Mouse (Mus musculus): ENCODE measurements around the gene Slc34a1. TPM values are rescaled to one million over a fixed set of nuclear protein-coding genes. Genes with fewer than 3 reads are reported as not detected.

Gene Slc34a1
- polyA plus RNA-seq, 1 experiment from 2014 or later = 0.07 TPM

DNA sequence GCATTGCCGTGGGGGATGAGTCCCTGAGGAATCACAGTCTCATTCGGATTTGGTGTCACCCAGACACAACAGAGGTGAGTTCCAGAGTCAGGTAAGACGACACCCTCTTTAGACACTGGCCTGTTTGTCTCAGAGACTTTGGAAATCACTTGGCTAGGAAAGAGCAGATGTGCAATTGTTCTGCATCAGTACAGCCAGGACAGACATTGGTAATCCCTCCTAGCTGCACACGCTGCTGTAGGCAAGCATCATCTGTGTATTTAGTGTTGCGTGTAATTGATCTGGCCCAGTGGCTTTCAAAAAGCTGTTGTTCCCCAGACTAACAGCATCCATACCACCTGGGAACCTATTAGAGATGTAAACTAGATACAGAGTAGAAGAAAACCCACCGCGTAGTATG, 5.3 kb downstream of the Slc34a1 start:
- Histone ChIP-seq H3K4me2 (ENCODE audit: low read depth, low read length) (no peak overlapping the region), H3K36me3 (ENCODE audit: control insufficient read depth, insufficient read depth, low read length) (no peaks in the 10 kb centered on the region), H3K9ac (ENCODE audit: low read depth, low read length) (no peak overlapping the region), H3K27ac (ENCODE audit: low read length) (no peak overlapping the region), H3K9me3 (ENCODE audit: control insufficient read depth, low read length) (no peaks in the 10 kb centered on the region), H3K4me1 (ENCODE audit: control insufficient read depth, insufficient read depth, low read length) (0 out of 2 replicates have a peak, but pooled peaks cover 6% of the 10 kb centered on the region), H3K27me3 (replicated peaks; ENCODE audit: control insufficient read depth, insufficient read depth, low read length) (peaks cover 3% of the 10 kb centered on the region; the same call in 1 of the 2 replicates), H3K4me3 (ENCODE audit: low read length) (no peak overlapping the region)
- WGBS = 76% methylated on average over 7 of the region's 7 CpGs
- no peak for ATAC-seq

DNA sequence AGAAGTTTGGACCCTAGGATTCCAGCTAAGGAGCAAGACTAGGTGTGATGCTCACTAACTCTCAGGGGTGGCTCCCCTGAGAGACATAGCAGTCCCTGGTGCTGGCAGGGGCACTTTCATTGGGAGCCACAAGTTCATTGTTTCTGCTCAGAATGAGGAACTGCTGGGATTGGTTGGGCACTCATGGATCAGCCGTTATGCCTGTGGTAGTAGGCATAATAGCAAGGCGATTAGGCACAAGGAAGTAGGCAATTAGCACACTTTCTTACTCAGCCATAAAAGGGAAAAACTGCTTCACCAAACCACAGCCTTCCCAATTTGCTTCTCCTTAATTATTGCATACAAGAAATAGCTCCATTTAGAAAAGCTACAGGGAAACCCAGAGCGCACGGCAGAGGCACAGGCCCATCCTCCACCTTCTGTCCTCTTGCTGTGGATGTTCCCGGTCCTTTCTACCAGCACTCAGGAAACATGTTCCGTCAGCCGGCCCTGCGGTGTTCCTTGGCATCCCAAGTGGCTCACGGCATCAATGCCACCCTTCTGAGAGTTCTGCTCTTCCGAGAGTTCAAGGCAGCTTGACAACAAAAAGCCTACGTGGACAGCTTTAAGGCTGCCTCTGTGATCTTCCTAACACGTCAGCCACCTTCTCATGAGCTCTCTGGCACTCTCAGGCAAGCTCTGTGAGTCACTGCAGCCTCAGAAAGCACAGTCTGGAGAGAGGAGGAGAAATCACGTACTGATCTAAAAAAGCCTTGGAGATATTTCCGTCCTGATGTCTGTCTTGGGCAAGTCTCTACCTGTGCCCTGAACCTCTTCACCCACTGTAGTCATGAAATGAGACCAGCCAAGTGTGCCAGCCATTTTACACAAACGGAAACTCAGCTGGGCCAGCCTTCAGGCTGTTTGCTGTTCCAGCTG, 6.2 kb downstream of the Slc34a1 start:
- WGBS = 74% methylated on average over 15 of the region's 15 CpGs
- Histone ChIP-seq H3K27me3 (replicated peaks; ENCODE audit: control insufficient read depth, insufficient read depth, low read length) (peaks cover 3% of the 10 kb centered on the region; the same call in 1 of the 2 replicates), H3K4me2 (ENCODE audit: low read depth, low read length) (no peak overlapping the region), H3K27ac (ENCODE audit: low read length) (no peak overlapping the region), H3K9me3 (ENCODE audit: control insufficient read depth, low read length) (no peaks in the 10 kb centered on the region), H3K4me1 (ENCODE audit: control insufficient read depth, insufficient read depth, low read length) (0 out of 2 replicates have a peak, but pooled peaks cover 6% of the 10 kb centered on the region), H3K36me3 (ENCODE audit: control insufficient read depth, insufficient read depth, low read length) (no peaks in the 10 kb centered on the region), H3K4me3 (ENCODE audit: low read length) (no peak overlapping the region), H3K9ac (ENCODE audit: low read depth, low read length) (no peak overlapping the region)
- ATAC-seq = no peak

GRCm38 (mm10) chr13:55404853-55405782, 7.1 kb downstream of the Slc34a1 start:
- H3K27me3 ChIP-seq (replicated peaks; ENCODE audit: control insufficient read depth, insufficient read depth, low read length) = peaks cover 3% of the 10 kb centered on the region; the same call in 1 of the 2 replicates
- H3K4me3 ChIP-seq (ENCODE audit: low read length) = no peak overlapping the region
- peak; percentile 73 for ATAC-seq
- H3K4me2 ChIP-seq (ENCODE audit: low read depth, low read length) = no peak overlapping the region
- H3K4me1 ChIP-seq (ENCODE audit: control insufficient read depth, insufficient read depth, low read length) = 0 out of 2 replicates have a peak, but pooled peaks cover 3% of the 10 kb centered on the region
- no peaks in the 10 kb centered on the region for H3K36me3 ChIP-seq (ENCODE audit: control insufficient read depth, insufficient read depth, low read length)
- no peaks in the 10 kb centered on the region for H3K9me3 ChIP-seq (ENCODE audit: control insufficient read depth, low read length)
- 12% methylated on average over 11 of the region's 11 CpGs for WGBS
- H3K27ac ChIP-seq (ENCODE audit: low read length) = no peak overlapping the region
- H3K9ac ChIP-seq (ENCODE audit: low read depth, low read length) = no peak overlapping the region

GRCm38 (mm10) chr13:55405783-55406390, 7.9 kb downstream of the Slc34a1 start:
- no peaks in the 10 kb centered on the region for H3K36me3 ChIP-seq (ENCODE audit: control insufficient read depth, insufficient read depth, low read length)
- WGBS = 66% methylated on average over 13 of the region's 13 CpGs
- no peak overlapping the region for H3K4me2 ChIP-seq (ENCODE audit: low read depth, low read length)
- peak; percentile 47 for ATAC-seq
- no peak overlapping the region for H3K27ac ChIP-seq (ENCODE audit: low read length)
- H3K27me3 ChIP-seq (replicated peaks; ENCODE audit: control insufficient read depth, insufficient read depth, low read length) = peaks cover 3% of the 10 kb centered on the region; the same call in 1 of the 2 replicates
- 0 out of 2 replicates have a peak, but pooled peaks cover 3% of the 10 kb centered on the region for H3K4me1 ChIP-seq (ENCODE audit: control insufficient read depth, insufficient read depth, low read length)
- no peak overlapping the region for H3K9ac ChIP-seq (ENCODE audit: low read depth, low read length)
- no peaks in the 10 kb centered on the region for H3K9me3 ChIP-seq (ENCODE audit: control insufficient read depth, low read length)
- no peak overlapping the region for H3K4me3 ChIP-seq (ENCODE audit: low read length)

DNA sequence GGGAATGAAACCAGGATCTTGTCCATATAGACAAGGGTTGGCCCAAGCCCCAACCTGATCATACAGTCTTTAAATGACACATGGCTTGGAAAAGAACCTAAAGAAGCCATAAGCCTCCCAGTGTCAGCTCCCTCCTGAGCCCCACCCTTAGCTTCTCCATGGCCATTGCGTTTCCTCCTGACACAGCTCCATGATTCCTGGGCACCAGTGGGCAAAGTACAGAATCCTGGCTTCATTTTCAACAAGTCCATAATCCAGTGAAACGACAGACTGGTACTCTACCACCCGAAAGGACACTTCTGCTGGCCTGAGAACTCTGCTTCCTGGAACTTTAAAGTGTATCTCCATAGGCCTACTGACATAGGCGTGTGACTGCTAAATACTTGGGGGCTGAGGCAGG, 9.4 kb downstream of the Slc34a1 start:
- WGBS = 82% methylated on average over 4 of the region's 4 CpGs
- Histone ChIP-seq H3K9ac (ENCODE audit: low read depth, low read length) (no peak overlapping the region), H3K9me3 (ENCODE audit: control insufficient read depth, low read length) (no peaks in the 10 kb centered on the region), H3K4me2 (ENCODE audit: low read depth, low read length) (no peak overlapping the region), H3K4me1 (ENCODE audit: control insufficient read depth, insufficient read depth, low read length) (0 out of 2 replicates have a peak, but pooled peaks cover 3% of the 10 kb centered on the region), H3K27ac (ENCODE audit: low read length) (no peak overlapping the region), H3K27me3 (replicated peaks; ENCODE audit: control insufficient read depth, insufficient read depth, low read length) (peaks cover 1% of the 10 kb centered on the region; the same call in 1 of the 2 replicates), H3K36me3 (ENCODE audit: control insufficient read depth, insufficient read depth, low read length) (no peaks in the 10 kb centered on the region), H3K4me3 (ENCODE audit: low read length) (no peak overlapping the region)
- ATAC-seq = no peak

DNA sequence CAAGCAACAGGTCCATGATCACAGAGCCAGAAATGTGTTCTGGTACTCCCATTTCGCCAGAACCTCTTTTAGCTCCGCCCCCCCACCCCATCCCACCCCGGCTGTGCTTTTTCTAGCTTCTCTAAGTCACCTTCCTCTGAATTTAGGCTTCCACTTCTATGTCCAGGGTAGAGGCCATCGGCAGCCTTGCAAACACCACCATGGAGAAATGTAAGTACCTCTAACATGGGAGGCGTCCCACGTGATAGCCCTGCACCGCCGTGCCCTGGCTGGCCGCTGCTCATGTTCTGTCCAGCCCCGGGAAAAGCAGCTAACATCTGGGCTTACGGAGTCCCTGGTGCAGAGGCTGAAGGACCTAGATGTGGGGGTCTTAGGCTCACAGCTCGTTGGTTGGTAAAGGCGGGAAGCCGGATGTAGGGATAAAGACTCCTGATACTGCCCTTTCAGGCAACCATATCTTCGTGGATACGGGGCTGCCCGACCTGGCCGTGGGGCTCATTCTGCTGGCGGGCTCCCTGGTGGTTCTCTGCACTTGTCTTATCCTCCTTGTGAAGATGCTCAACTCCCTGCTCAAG, 10.6 kb downstream of the Slc34a1 start:
- H3K9ac ChIP-seq (ENCODE audit: low read depth, low read length) = 0 out of 2 replicates have a peak overlapping the region, but pooled peaks have one; percentile 1
- H3K27me3 ChIP-seq (replicated peaks; ENCODE audit: control insufficient read depth, insufficient read depth, low read length) = no peaks in the 10 kb centered on the region
- no peaks in the 10 kb centered on the region for H3K36me3 ChIP-seq (ENCODE audit: control insufficient read depth, insufficient read depth, low read length)
- no peak overlapping the region for H3K4me2 ChIP-seq (ENCODE audit: low read depth, low read length)
- no peak overlapping the region for H3K4me3 ChIP-seq (ENCODE audit: low read length)
- 0 out of 2 replicates have a peak, but pooled peaks cover 3% of the 10 kb centered on the region for H3K4me1 ChIP-seq (ENCODE audit: control insufficient read depth, insufficient read depth, low read length)
- WGBS = 83% methylated on average over 19 of the region's 19 CpGs
- no peak overlapping the region for H3K27ac ChIP-seq (ENCODE audit: low read length)
- H3K9me3 ChIP-seq (ENCODE audit: control insufficient read depth, low read length) = no peaks in the 10 kb centered on the region
- ATAC-seq = no peak

DNA sequence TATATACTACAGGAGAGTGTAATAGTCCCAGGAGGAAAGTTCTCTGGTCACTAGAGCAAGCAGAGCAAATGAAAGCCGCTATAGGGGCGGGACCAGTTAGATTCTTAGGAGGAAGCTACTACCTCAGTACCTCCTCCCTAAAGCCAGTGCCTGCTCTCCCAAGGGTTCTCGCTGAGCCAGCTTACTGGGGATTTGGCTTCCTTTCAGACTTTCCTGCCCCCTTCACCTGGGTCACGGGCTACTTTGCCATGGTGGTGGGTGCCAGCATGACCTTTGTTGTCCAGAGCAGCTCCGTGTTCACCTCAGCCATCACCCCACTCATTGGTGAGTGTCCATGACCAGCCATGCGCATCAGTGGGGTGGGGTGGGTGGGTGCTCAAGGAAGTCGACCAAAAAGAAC, 13.8 kb downstream of the Slc34a1 start:
- Histone ChIP-seq H3K4me2 (ENCODE audit: low read depth, low read length) (no peak overlapping the region), H3K36me3 (ENCODE audit: control insufficient read depth, insufficient read depth, low read length) (no peaks in the 10 kb centered on the region), H3K9ac (ENCODE audit: low read depth, low read length) (no peak overlapping the region), H3K27me3 (replicated peaks; ENCODE audit: control insufficient read depth, insufficient read depth, low read length) (no peaks in the 10 kb centered on the region; the same call in 1 of the 2 replicates), H3K27ac (ENCODE audit: low read length) (no peak overlapping the region), H3K9me3 (ENCODE audit: control insufficient read depth, low read length) (no peaks in the 10 kb centered on the region), H3K4me1 (ENCODE audit: control insufficient read depth, insufficient read depth, low read length) (peaks cover 3% of the 10 kb centered on the region; the same call in 1 of the 2 replicates), H3K4me3 (ENCODE audit: low read length) (no peak overlapping the region)
- 75% methylated on average over 7 of the region's 7 CpGs for WGBS
- ATAC-seq = no peak

DNA sequence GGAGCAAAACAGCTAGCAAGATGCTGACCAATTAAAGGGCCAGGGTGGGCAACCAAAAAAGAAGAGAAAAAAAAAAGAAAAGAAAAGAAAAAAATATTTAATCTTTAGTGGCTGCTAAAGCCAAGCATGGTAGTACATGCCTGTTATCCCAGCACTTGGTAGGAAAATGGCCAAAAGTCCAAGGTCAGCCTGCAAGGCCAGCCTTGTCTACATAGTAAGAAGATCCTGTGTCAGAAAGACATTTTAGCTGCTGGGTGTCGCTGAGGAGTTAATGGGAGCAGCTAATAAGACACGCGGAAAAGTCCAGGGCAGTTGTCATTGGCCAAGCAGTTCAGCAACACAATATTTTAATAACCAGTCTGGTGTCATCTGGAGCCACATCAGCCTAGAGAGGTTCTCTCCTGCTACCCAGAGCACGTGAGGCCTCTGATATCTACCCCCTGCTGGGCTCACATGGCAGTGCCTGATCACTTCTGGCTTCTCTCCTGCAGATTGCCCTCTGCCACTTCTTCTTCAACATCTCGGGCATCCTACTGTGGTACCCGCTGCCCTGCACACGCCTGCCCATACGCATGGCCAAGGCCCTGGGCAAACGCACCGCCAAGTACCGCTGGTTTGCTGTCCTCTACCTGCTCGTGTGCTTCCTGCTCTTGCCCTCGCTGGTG, 14.8 kb downstream of the Slc34a1 start:
- no peaks in the 10 kb centered on the region; the same call in 1 of the 2 replicates for H3K27me3 ChIP-seq (replicated peaks; ENCODE audit: control insufficient read depth, insufficient read depth, low read length)
- ATAC-seq = no peak
- no peak overlapping the region for H3K9ac ChIP-seq (ENCODE audit: low read depth, low read length)
- no peak overlapping the region for H3K4me2 ChIP-seq (ENCODE audit: low read depth, low read length)
- 83% methylated on average over 13 of the region's 13 CpGs for WGBS
- H3K4me1 ChIP-seq (ENCODE audit: control insufficient read depth, insufficient read depth, low read length) = peaks cover 3% of the 10 kb centered on the region; the same call in 1 of the 2 replicates
- H3K9me3 ChIP-seq (ENCODE audit: control insufficient read depth, low read length) = no peaks in the 10 kb centered on the region
- H3K36me3 ChIP-seq (ENCODE audit: control insufficient read depth, insufficient read depth, low read length) = no peaks in the 10 kb centered on the region
- no peak overlapping the region for H3K4me3 ChIP-seq (ENCODE audit: low read length)
- H3K27ac ChIP-seq (ENCODE audit: low read length) = no peak overlapping the region
